Mouse (Mus musculus) Patski (cell line): ENCODE measurements at regions not wholly inside any gene's neighbourhood (a gene's known extent, or its start where the extent isn't known, plus 50 kb on each side); places are given as distances from the start of the nearest gene placed in this dataset.

Experiments
- ATAC-seq: fragments of 100-300 bp; one replicate; pipeline ENCODE4 v1.8.0; 2021
- CTCF ChIA-PET: fragments of 350-600 bp; sonication (Branson Sonifier 250); formaldehyde crosslinking; loops from one replicate; lab custom pipeline; 2022; ENCODE audit warnings: inconsistent platforms; lab: Charles Lee
- POLR2A ChIA-PET: fragments of 350-600 bp; sonication (Branson Sonifier 250); formaldehyde crosslinking; loops from one replicate; lab custom pipeline; 2022; ENCODE audit warnings: antibody characterized with exemption, inconsistent platforms; lab: Charles Lee
- DNase-seq: peaks from one replicate; pipeline ENCODE4 v3.0.0-alpha.2; 2011; ENCODE audit warnings: low read depth, low spot score
- H3K27me3 ChIP-seq: fragments of 371-371 bp; one replicate; pipeline ENCODE4 v1.5.1; 2021
- CTCF ChIP-seq: fragments of 100-300 bp; IDR thresholded peaks from one replicate; pipeline ENCODE4 v1.5.1; 2021
- in situ Hi-C: fragments of 300-500 bp; cut with MboI; formaldehyde crosslinking; loops from 3 replicates; pipeline ENCODE4 v1.11.1; 2018; ENCODE audit warnings: low pct_unique_long_range_greater_than_20kb, mixed read lengths

DNA sequence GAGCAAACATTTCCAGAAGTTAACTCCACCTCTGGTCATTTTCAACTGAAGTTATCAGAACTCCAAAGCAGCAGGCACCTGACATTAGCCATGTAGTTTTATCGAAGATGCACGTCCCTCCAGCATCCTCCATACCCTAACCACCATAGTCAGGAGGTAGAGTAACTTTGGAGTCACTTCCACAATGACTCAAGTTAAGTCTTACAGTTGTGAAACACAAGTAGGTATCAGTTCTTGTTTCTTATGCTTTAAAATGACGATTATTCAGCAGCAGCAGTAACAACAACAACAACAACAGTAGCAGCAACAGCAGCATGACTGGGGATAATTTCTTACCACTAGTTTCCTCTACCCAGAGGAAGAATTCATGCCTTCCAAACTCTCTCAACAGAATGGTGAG, 51.3 kb upstream of the Tank start:
- no peak for TF ChIP-seq CTCF
- in situ Hi-C loops, result no loop called here
- H3K27me3 ChIP-seq, result no peaks in the 10 kb centered on the region
- DNase-seq (no peak), ATAC-seq (no peak)
- ChIA-PET POLR2A (no interaction called here), CTCF (no interaction called here)

DNA sequence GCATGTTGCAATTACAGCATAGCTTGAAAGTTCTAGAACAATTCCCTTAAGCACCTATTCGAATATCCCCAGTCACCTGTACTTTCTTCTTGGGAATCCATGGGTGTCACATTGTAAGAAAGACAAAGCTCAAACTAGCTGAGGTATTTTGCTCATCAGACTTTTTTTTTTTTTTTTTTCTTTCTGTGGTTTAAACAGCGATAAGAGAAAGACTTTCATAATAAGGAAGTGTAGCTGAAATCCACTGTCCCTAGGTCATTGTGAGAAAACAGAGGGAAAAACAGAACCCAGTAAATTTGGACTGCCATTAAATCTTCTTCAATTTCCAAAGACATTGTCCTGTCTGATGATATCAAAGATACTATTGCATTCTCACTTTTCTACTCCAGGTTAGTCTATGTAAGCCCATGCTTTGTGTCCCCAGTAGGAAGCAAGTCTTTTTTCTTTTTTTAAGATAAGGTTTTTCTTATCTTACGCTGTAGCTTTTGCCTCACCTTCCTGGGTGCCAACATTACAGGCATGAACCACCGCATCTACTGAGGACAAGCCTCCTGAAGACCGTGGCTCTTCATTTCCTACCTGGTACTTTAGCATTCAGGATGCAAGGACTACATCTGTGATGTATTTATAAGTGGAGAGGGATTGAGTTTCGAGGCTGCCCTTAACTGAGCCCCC, 54.2 kb upstream of the Tank start:
- ChIA-PET POLR2A (no interaction called here), CTCF (no interaction called here)
- H3K27me3 ChIP-seq, result peaks cover under 1% of the 10 kb centered on the region
- ATAC-seq (no peak), DNase-seq (no peak)
- in situ Hi-C loops, result loop anchor here (25.0 kb wide), 1 partner anchor 438 kb away; no protein-coding TSS in a partner anchor
- TF ChIP-seq CTCF, result no peak

DNA sequence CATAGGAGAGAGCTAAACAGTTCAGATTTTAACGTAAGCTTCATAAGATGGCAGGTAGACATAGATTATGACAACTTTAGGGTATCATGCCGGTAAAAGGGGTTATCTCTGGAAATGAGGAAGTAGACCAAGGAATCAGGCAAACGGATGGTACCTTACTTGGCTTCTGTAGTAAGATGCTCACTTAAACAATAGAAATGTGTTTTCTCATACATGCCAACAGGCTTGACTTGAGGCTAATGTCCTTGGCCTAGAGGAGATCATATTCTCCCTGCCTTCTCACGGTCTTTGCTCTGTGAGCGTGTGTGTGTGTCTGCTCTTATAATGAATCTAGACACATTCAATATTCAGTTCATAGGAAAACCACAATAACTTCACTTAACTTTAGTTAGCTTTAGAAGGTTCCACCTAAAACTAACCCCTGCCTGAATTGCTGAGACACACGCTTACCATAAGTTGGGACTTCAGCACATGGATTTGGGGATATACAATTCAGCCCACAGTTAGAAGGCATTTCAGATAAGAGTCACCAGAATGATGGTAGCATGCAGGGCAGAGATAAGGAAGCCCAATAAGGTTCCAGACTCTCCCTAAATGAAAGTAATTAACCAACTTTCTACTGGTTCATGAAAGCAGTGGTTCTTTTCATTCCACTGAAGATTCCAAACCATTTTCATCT, 63.8 kb upstream of the Tank start:
- TF ChIP-seq CTCF, result no peak
- ChIA-PET POLR2A (no interaction called here), CTCF (no interaction called here)
- in situ Hi-C loops, result loop anchor here (25.0 kb wide), 1 partner anchor 448 kb away; no protein-coding TSS in a partner anchor
- no peak for DNase-seq
- H3K27me3 ChIP-seq, result peaks cover 8% of the 10 kb centered on the region
- ATAC-seq, result no peak

DNA sequence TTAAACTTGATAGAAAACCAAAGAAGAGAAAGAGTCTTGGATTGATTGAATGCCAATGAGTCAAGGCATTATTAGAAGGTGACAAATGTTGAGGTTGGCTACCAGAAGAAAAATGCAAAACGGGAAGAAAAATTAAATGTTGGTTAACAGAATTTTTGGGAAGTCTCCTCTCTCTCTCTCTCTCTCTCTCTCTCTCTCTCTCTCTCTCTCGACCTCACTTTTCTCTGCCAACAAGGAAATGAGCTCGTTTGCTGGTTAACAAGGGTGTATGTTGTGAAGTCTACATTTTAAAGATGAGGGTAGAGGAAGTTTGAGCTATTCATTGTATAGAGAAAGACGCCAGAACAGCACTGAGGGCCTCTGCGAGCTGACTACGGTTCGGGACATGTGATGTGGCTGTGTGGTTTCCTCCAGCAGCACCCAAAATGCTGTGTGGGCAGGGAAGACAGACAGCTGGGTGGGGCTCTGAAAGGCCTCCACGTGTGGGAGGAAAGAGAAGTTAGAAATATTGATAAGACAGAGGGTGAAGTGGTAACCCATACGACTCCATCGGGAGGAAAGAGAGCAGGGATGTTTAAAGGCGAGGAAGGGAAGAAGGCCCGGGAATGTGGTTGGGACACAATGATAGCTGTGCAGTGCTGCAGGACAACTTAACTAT, 64.5 kb upstream of the Tank start:
- DNase-seq (no peak), ATAC-seq (no peak)
- TF ChIP-seq CTCF, result no peak
- POLR2A ChIA-PET, result no interaction called here
- in situ Hi-C loops, result loop anchor here (25.0 kb wide), 1 partner anchor 448 kb away; no protein-coding TSS in a partner anchor
- CTCF ChIA-PET, result no interaction called here
- peaks cover 5% of the 10 kb centered on the region for H3K27me3 ChIP-seq

DNA sequence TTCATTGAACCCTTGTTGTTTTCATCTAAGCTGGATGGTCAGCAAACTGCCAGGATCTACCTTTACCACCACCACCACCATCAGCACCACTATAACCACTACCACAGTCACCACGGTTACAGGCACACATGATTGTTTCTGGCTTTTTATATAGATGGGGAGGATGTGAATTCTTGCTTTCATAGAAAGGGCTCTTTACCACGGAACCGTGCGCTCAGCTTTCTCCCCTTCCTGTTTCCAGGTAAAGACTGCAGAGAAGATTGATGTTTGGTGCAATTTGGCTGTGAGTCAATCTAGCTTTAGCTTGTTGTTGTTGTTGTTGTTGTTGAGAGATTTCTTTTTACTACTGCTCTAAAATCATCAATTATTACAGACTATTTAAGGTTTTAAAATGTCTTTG, 74.8 kb upstream of the Tank start:
- no peak for TF ChIP-seq CTCF
- POLR2A ChIA-PET, result interaction anchor here (0.6 kb wide), 1 partner anchor 8 kb away, joined by 3 read pairs; no protein-coding TSS in a partner anchor
- DNase-seq, result no peak
- in situ Hi-C loops, result loop anchor here (25.0 kb wide), 1 partner anchor 459 kb away; no protein-coding TSS in a partner anchor
- no peak for ATAC-seq
- H3K27me3 ChIP-seq, result peaks cover 4% of the 10 kb centered on the region
- CTCF ChIA-PET, result no interaction called here

DNA sequence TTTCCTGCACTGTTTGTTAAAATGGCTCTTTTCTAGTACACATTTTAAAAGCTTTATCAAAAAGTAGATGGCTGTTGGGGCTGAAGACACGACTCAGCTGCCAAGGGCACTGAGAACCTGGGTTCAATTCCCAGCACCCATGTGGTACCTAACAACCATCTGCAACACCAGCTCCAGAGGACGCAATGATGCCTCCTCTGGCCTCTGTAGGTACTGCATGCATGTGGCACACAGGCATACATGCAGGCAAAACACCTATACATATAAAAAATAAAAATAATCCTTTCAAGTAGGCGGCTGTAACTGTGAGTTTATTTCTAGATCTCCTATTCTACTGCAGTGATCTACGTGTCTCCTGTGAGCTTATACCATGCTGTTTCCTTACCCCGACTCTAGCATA, 76.5 kb upstream of the Tank start:
- in situ Hi-C loops, result loop anchor here (25.0 kb wide), 1 partner anchor 460 kb away; no protein-coding TSS in a partner anchor

DNA sequence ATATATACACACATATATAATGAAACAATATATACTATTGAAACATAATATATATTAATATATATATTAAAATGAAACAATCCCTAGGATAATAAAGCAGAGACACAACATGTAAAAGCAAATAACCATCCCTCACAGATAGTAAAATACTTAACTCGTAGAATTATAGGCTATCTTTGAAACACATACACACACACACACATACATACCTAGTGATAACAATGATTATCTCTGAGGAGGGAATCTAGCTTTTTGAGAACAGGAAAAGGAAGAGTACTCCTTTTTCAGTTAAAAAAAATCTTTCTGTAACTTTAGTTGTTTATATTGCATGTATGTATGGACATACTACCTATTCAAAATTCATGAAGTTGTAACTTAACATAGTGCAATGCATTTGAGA, 79.1 kb upstream of the Tank start:
- H3K27me3 ChIP-seq, result peaks cover 12% of the 10 kb centered on the region
- ChIA-PET POLR2A (interaction anchor here (0.7 kb wide), 1 partner anchor 46 kb away, joined by 6 read pairs; no protein-coding TSS in a partner anchor), CTCF (no interaction called here)
- DNase-seq (no peak), ATAC-seq (no peak)
- in situ Hi-C loops, result no loop called here
- no peak for TF ChIP-seq CTCF

More for the DNA sequence above, 76.5 kb upstream of the Tank start:
- no peak for DNase-seq
- no peak for TF ChIP-seq CTCF
- POLR2A ChIA-PET, result no interaction called here
- no peak for ATAC-seq
- CTCF ChIA-PET, result no interaction called here
- H3K27me3 ChIP-seq, result peaks cover 9% of the 10 kb centered on the region

DNA sequence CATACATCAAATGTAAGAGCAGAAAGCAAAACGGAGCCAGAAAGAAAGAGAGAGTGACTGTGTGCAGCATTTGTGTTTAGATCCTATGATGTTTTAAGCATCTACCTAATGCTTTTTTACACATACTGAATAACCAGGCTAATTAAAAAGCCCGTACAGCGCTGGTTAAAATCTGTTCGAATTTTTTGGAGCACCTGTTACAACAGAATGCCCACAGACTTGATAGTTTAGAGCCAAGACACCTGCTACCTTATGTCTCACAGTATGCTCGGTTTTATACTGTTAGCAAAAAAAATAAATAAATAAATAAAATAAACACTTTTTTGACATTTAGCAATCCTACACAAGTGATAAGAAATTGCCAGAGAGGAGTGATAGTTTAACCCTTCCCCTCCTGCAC, 80.5 kb upstream of the Tank start:
- in situ Hi-C loops, result no loop called here
- ATAC-seq (no peak), DNase-seq (no peak)
- ChIA-PET POLR2A (no interaction called here), CTCF (no interaction called here)
- H3K27me3 ChIP-seq, result peaks cover 12% of the 10 kb centered on the region
- no peak for TF ChIP-seq CTCF

DNA sequence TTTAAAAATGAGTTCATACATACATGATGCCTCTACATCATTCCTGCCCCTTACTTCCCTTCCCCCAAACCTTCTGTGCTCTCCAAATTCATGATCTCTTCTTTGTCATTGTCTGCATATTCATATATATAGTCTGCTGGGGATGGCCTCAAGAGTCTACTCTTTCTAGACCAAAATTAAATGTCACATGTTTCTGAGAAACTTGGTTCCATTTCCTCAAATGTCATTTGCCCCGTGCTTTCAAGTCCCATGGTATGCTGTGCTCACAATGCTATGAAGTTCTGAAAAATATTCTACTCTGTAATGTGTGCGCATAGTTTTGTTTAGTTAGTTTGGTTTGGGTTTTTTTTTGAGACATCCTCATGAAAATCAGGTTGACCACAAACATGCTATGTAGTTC, 81.4 kb upstream of the Tank start:
- peaks cover 12% of the 10 kb centered on the region for H3K27me3 ChIP-seq
- DNase-seq (no peak), ATAC-seq (no peak)
- CTCF ChIA-PET, result no interaction called here
- no peak for TF ChIP-seq CTCF
- POLR2A ChIA-PET, result no interaction called here
- in situ Hi-C loops, result no loop called here

DNA sequence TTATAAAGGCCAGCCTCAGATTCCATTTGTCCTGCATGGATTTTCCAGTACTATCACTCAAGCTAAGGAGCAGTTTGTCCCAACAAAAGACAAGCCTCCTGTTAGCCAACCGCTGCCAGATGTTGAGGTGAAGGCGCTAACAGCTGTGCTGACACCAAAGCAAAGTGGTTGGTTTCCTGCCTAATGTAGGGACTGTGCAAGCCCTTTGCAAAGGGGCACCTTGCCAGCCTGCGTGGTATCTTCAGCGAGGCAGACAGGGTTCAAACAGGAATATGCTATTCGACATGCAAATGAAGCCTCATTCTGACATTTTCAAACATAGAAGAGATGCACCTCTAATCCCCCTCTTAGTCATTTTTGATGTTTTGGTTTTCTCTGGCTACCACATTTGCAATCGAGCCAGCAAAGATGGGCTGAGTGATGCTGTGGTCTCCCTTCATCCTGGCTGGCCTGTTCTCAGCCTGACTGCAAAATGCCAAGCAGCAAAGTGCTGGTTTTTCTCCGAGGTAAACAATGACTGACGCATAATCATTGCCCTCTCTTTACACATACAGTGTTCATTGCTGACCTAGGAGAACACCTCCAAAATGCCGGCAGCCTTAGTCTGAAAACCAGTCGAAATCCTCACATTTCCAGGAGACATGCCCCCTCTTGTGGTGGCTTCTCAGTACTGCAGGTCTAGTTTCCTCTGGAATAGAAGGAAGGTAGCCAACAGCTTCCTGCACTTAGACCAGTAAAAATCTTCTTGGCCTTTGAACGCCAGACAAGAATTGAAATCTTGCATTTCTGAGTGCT, 84.3 kb upstream of the Tank start:
- H3K27me3 ChIP-seq, result peaks cover 8% of the 10 kb centered on the region
- DNase-seq (peak; percentile 25), ATAC-seq (peak; percentile 57)
- ChIA-PET CTCF (interaction anchor here (1.0 to 1.3 kb wide), 2 partner anchors 164 to 743 kb away, joined by 3 read pairs; no protein-coding TSS in a partner anchor), POLR2A (no interaction called here)
- TF ChIP-seq CTCF, result peak; percentile 85
- in situ Hi-C loops, result no loop called here
